Mouse (Mus musculus) olfactory bulb, adult 2 months (tissue): ENCODE results near the gene Inhbb.

ENCODE experiments used
- CTCF ChIP-seq: fragments of 200-500 bp; IDR thresholded peaks from 2 replicates; pipeline ENCODE4 v1.5.1; 2012; ENCODE audit warnings: low read depth, mild to moderate bottlenecking, low read length, moderate library complexity; ENCODE audit not compliant: insufficient read depth
- POLR2A ChIP-seq: fragments of 200-500 bp; IDR thresholded peaks from 2 replicates; pipeline ENCODE4 v1.6.1; 2012; ENCODE audit warnings: mild to moderate bottlenecking, low read depth, low read length, moderate library complexity; ENCODE audit not compliant: insufficient read depth

DNA sequence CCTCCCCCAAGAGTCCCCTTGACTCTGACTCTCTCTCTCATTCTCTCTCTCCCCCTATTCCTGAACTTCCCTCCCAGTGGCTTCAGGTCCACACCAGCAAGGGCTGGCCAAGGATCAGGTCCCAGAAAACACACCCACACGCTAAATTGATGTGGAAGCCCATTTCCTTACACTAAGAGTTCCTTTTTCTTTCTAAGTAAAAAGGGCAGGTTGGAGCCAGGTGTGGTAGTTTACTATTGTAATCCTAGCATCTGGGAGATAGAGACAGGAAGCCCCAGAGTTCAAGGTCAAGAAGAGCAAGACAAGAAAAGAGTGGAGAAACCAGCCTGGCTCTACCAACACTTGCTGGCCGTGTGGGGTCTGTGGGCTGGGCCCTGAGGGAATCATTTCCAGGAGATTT is 23.4 kb downstream of the Inhbb start:
- TF ChIP-seq POLR2A, result no peak
- no peak for TF ChIP-seq CTCF
